Mouse (Mus musculus) forebrain, postnatal 0 days (tissue): ENCODE measurements around the gene Ttll6. TPM values are rescaled to one million over a fixed set of nuclear protein-coding genes. Genes with fewer than 3 reads are reported as not detected.

Source experiments
- ATAC-seq: fragments of 200-750 bp; cut with Nextera tagmentation; 2 replicates; pipeline ENCODE4 v1.8.0; 2017; ENCODE audit warnings: mild to moderate bottlenecking, moderate library complexity
- DNase-seq: peaks from one replicate; pipeline ENCODE4 v3.0.0-alpha.2; 2015
- H3K27ac ChIP-seq: fragments of 300-500 bp; sonication (generic); 2 replicates; pipeline ENCODE4 v1.5.1; 2014; ENCODE audit warnings: low read depth, mild to moderate bottlenecking, antibody characterized with exemption, low read length, moderate library complexity, mixed read lengths
- H3K27me3 ChIP-seq: fragments of 300-500 bp; sonication (generic); 2 replicates; pipeline ENCODE4 v1.6.1; 2014; ENCODE audit warnings: mild to moderate bottlenecking, low read length, mixed read lengths; ENCODE audit not compliant: insufficient read depth
- H3K36me3 ChIP-seq: fragments of 300-500 bp; sonication (generic); 2 replicates; pipeline ENCODE4 v1.6.1; 2014; ENCODE audit warnings: mild to moderate bottlenecking, moderate library complexity; ENCODE audit not compliant: insufficient read depth
- H3K4me1 ChIP-seq: fragments of 300-500 bp; sonication (generic); 2 replicates; pipeline ENCODE4 v1.6.1; 2014; ENCODE audit warnings: antibody characterized with exemption; ENCODE audit not compliant: insufficient read depth
- H3K4me2 ChIP-seq: fragments of 300-500 bp; sonication (generic); 2 replicates; pipeline ENCODE4 v1.6.1; 2014; ENCODE audit warnings: low read depth, mild to moderate bottlenecking, moderate library complexity
- H3K4me3 ChIP-seq: fragments of 300-500 bp; sonication (generic); 2 replicates; pipeline ENCODE4 v1.5.1; 2014; ENCODE audit warnings: low read depth, low read length, mixed read lengths
- H3K9ac ChIP-seq: fragments of 300-500 bp; sonication (generic); 2 replicates; pipeline ENCODE4 v1.6.1; 2014; ENCODE audit warnings: mild to moderate bottlenecking
- H3K9me3 ChIP-seq: fragments of 300-500 bp; sonication (generic); 2 replicates; pipeline ENCODE4 v1.6.1; 2016; ENCODE audit warnings: low read length
- CTCF ChIP-seq: sonication (generic); IDR thresholded peaks from 2 replicates; pipeline ENCODE4 v1.5.1; 2016; ENCODE audit warnings: antibody characterized with exemption, control low read depth, low read depth
- WGBS: fragments of 180-500 bp; shearing (Covaris S2); extraction: QIAGEN DNeasy Blood & Tissue Kit; methylation state at CpG from one replicate; pipeline ENCODE4 v1.1.7; 2014; 5-methylcytosine and 5-hydroxymethylcytosine counted together
- polyA plus RNA-seq: library from polyadenylated mRNA; unstranded; fragments of >200 nt; fragmentation: Nextera tagmentation; extraction: Ambion mirVana; gene quantifications from 2 replicates; pipeline ENCODE4 v1.2.1, GENCODE M21; 2015
- total RNA-seq: library from RNA; depleted of rRNA; stranded (reverse); fragments of >200 nt; gene quantifications from 2 replicates; pipeline ENCODE4 v1.2.3, GENCODE M21; 2014

Gene Ttll6
- total and polyA plus RNA-seq, 2 experiments from 2014 or later, result 0.31 to 0.43 TPM

- Histone ChIP-seq H3K4me3 (peak overlapping the region; percentile 34), H3K9ac (peak overlapping the region; percentile 28; the same call in 1 of the 2 replicates), H3K27ac (no peak overlapping the region), H3K4me2 (peak overlapping the region; percentile 58), H3K27me3 (peaks cover 17% of the 10 kb centered on the region), H3K36me3 (no peaks in the 10 kb centered on the region), H3K9me3 (no peaks in the 10 kb centered on the region), H3K4me1 (0 out of 2 replicates have a peak, but pooled peaks cover 7% of the 10 kb centered on the region)
- TF ChIP-seq CTCF, result no peak
- peak; percentile 29; the same call in 1 of the 2 replicates for ATAC-seq
- peak; percentile 29 for DNase-seq
- 2% methylated on average over 45 of the region's 45 CpGs for WGBS
Measured at GRCm38 (mm10) chr11:96124052-96124914, 9.3 kb upstream of the Ttll6 start.

GRCm38 (mm10) chr11:96130606-96131005 lies 3.0 kb upstream of the Ttll6 start:
- Histone ChIP-seq H3K9ac (no peak overlapping the region), H3K4me3 (no peak overlapping the region), H3K4me1 (no peaks in the 10 kb centered on the region), H3K9me3 (no peaks in the 10 kb centered on the region), H3K27me3 (peaks cover 10% of the 10 kb centered on the region), H3K36me3 (no peaks in the 10 kb centered on the region), H3K4me2 (no peak overlapping the region), H3K27ac (no peak overlapping the region)
- WGBS, result 60% methylated on average over 10 of the region's 10 CpGs
- no peak for ATAC-seq
- no peak for DNase-seq
- no peak for TF ChIP-seq CTCF

- no peaks in the 10 kb centered on the region for H3K36me3 ChIP-seq
- no peak for DNase-seq
- peaks cover 10% of the 10 kb centered on the region for H3K27me3 ChIP-seq
- H3K9ac ChIP-seq, result no peak overlapping the region
- H3K4me1 ChIP-seq, result no peaks in the 10 kb centered on the region
- H3K9me3 ChIP-seq, result no peaks in the 10 kb centered on the region
- no peak for TF ChIP-seq CTCF
- 83% methylated on average over 8 of the region's 8 CpGs for WGBS
- no peak overlapping the region for H3K4me2 ChIP-seq
- no peak overlapping the region for H3K4me3 ChIP-seq
- ATAC-seq, result no peak
- H3K27ac ChIP-seq, result no peak overlapping the region
Measured at GRCm38 (mm10) chr11:96135847-96136246, 2.3 kb downstream of the Ttll6 start.

GRCm38 (mm10) chr11:96140726-96141175 lies 7.2 kb downstream of the Ttll6 start:
- no peak overlapping the region for H3K4me2 ChIP-seq
- ATAC-seq, result no peak
- H3K9me3 ChIP-seq, result no peaks in the 10 kb centered on the region
- no peak for TF ChIP-seq CTCF
- H3K27me3 ChIP-seq, result peaks cover 11% of the 10 kb centered on the region
- no peak for DNase-seq
- no peak overlapping the region for H3K4me3 ChIP-seq
- no peaks in the 10 kb centered on the region for H3K36me3 ChIP-seq
- no peak overlapping the region for H3K9ac ChIP-seq
- 62% methylated on average over 4 of the region's 4 CpGs for WGBS
- no peak overlapping the region for H3K27ac ChIP-seq
- no peaks in the 10 kb centered on the region for H3K4me1 ChIP-seq

- no peak overlapping the region for H3K27ac ChIP-seq
- H3K4me3 ChIP-seq, result no peak overlapping the region
- H3K4me1 ChIP-seq, result no peaks in the 10 kb centered on the region
- TF ChIP-seq CTCF, result no peak
- H3K9ac ChIP-seq, result no peak overlapping the region
- no peak for ATAC-seq
- H3K4me2 ChIP-seq, result no peak overlapping the region
- H3K27me3 ChIP-seq, result peaks cover 27% of the 10 kb centered on the region
- DNase-seq, result no peak
- 45% methylated on average over 4 of the region's 4 CpGs for WGBS
- no peaks in the 10 kb centered on the region for H3K36me3 ChIP-seq
- H3K9me3 ChIP-seq, result no peaks in the 10 kb centered on the region
Measured at GRCm38 (mm10) chr11:96143766-96144165, 10.2 kb downstream of the Ttll6 start.

GRCm38 (mm10) chr11:96145622-96146270 lies 12.2 kb downstream of the Ttll6 start:
- ATAC-seq, result peak; percentile 82
- Histone ChIP-seq H3K4me1 (no peaks in the 10 kb centered on the region), H3K9ac (no peak overlapping the region), H3K27me3 (peaks cover 27% of the 10 kb centered on the region), H3K27ac (no peak overlapping the region), H3K4me2 (peak overlapping the region; percentile 19; the same call in 1 of the 2 replicates), H3K4me3 (no peak overlapping the region), H3K9me3 (no peaks in the 10 kb centered on the region), H3K36me3 (no peaks in the 10 kb centered on the region)
- under 1% methylated on average over 15 of the region's 15 CpGs for WGBS
- peak; percentile 83 for DNase-seq
- TF ChIP-seq CTCF, result peak; percentile 85

GRCm38 (mm10) chr11:96147471-96147870 lies 13.9 kb downstream of the Ttll6 start:
- H3K36me3 ChIP-seq, result no peaks in the 10 kb centered on the region
- H3K4me2 ChIP-seq, result no peak overlapping the region
- H3K4me1 ChIP-seq, result no peaks in the 10 kb centered on the region
- H3K27ac ChIP-seq, result no peak overlapping the region
- no peaks in the 10 kb centered on the region for H3K9me3 ChIP-seq
- ATAC-seq (no peak), DNase-seq (no peak)
- 78% methylated on average over 6 of the region's 6 CpGs for WGBS
- TF ChIP-seq CTCF, result no peak
- H3K4me3 ChIP-seq, result no peak overlapping the region
- no peak overlapping the region for H3K9ac ChIP-seq
- H3K27me3 ChIP-seq, result peaks cover 27% of the 10 kb centered on the region
